Comparison of ENCODE assay signal across 10 mouse cellular contexts in genomic region chr7:44357531-44357930, GRCm38 (mm10). TPM values are rescaled to one million over a fixed set of nuclear protein-coding genes. Genes with fewer than 3 reads are reported as not detected.
DNase-seq lines count a peak whose midpoint lies in the region; ATAC-seq lines count a peak whose summit lies in the region.
"Had no signal": no experiment of that assay in that cellular context is flagged by ENCODE, and none has a peak within 500 bp of the region (broad histone marks: within the 10 kb centered on the region; RNA-seq: fewer than 3 reads in every experiment).

No protein-coding gene starts in this region.

- intact Hi-C loops in heart, postnatal 10 days (cut with DNase I): no loop called here

- no peak overlapping the region for H3K9ac ChIP-seq in heart, embryonic 15.5 days
- H3K9ac ChIP-seq in neural tube, embryonic 15.5 days (replicated peaks): no peak overlapping the region

- no peak for ATAC-seq in heart, embryonic 15.5 days (replicated peaks; ENCODE audit: insufficient number of reproducible peaks, insufficient read depth, low FRiP score, low read depth)
- no peak for ATAC-seq in neural tube, embryonic 15.5 days (ENCODE audit: low FRiP score)

- H3K4me2 ChIP-seq in heart, embryonic 15.5 days: peak overlapping the region; percentile 19; the same call in 1 of the 2 replicates
- no peak overlapping the region for H3K4me2 ChIP-seq in neural tube, embryonic 15.5 days

- H3K9me3 ChIP-seq in heart, embryonic 15.5 days (replicated peaks): no peaks in the 10 kb centered on the region
- H3K9me3 ChIP-seq in neural tube, embryonic 15.5 days (replicated peaks): no peaks in the 10 kb centered on the region
- no peaks in the 10 kb centered on the region for H3K9me3 ChIP-seq in limb, embryonic 10.5 days (replicated peaks)

- 0 out of 2 replicates have a peak overlapping the region, but pooled peaks have one; percentile 4 for H3K4me3 ChIP-seq in heart, embryonic 15.5 days
- no peak overlapping the region for H3K4me3 ChIP-seq in neural tube, embryonic 15.5 days (replicated peaks)
- peak overlapping the region; percentile 34; the same call in 1 of the 2 replicates for H3K4me3 ChIP-seq in limb, embryonic 10.5 days

- no peak for DNase-seq in heart, postnatal 10 days
- peak; percentile 19 for DNase-seq in neural tube, embryonic 10.5 days (ENCODE audit: extremely low spot score, low spot score)
- DNase-seq in limb, embryonic 10.5 days (ENCODE audit: low spot score): peak; percentile 40
- no peak for DNase-seq in Muller cell, postnatal 12 days (ENCODE audit: inconsistent ontology term)
- DNase-seq in left cerebral cortex, adult 8-10 months (ENCODE audit: low spot score in 2 of 2): no peak
- no peak for DNase-seq in right cerebral cortex, postnatal 14 days
- DNase-seq: kidney, postnatal 25 days had no signal

- peaks cover 52% of the 10 kb centered on the region for H3K4me1 ChIP-seq in heart, embryonic 15.5 days (replicated peaks)
- peaks cover 53% of the 10 kb centered on the region for H3K4me1 ChIP-seq in neural tube, embryonic 15.5 days
- peaks cover 63% of the 10 kb centered on the region for H3K4me1 ChIP-seq in limb, embryonic 10.5 days

- H3K27ac ChIP-seq in heart, embryonic 15.5 days: no peak overlapping the region
- H3K27ac ChIP-seq in neural tube, embryonic 15.5 days (replicated peaks): no peak overlapping the region; the same call in 1 of the 2 replicates
- H3K27ac ChIP-seq in limb, embryonic 10.5 days: no peak overlapping the region

- H3K36me3 ChIP-seq in heart, embryonic 15.5 days: no peaks in the 10 kb centered on the region
- H3K36me3 ChIP-seq in neural tube, embryonic 15.5 days: peaks cover 25% of the 10 kb centered on the region
- no peaks in the 10 kb centered on the region for H3K36me3 ChIP-seq in limb, embryonic 10.5 days

- 13% methylated on average over 10 of the region's 10 CpGs for WGBS in heart, embryonic 15.5 days
- 19% methylated on average over 10 of the region's 10 CpGs for WGBS in neural tube, embryonic 15.5 days
- WGBS in limb, embryonic 10.5 days: 11% methylated on average over 10 of the region's 10 CpGs

- peaks cover 79% of the 10 kb centered on the region for H3K27me3 ChIP-seq in heart, embryonic 15.5 days
- H3K27me3 ChIP-seq in neural tube, embryonic 15.5 days (replicated peaks): peaks cover 52% of the 10 kb centered on the region
- H3K27me3 ChIP-seq in limb, embryonic 10.5 days (ENCODE audit: low read depth, poor library complexity, severe bottlenecking): peaks cover 100% of the 10 kb centered on the region

RNA-seq across cellular contexts. Expression of gene Syt3, which starts 26.4 kb away (rescaled TPM):
- polyA plus RNA-seq in heart, embryonic 15.5 days (2015; fragmentation: Nextera tagmentation; extraction: Ambion mirVana): 0.71 and 0.82 TPM in 2 replicates
- total RNA-seq in heart, postnatal 10 days (2021): 1 to 10 TPM in 1 of 2 experiments, under 1 TPM in 1; 0.74 to 1.3 TPM
- 67.0 and 75.4 TPM in 2 replicates for polyA plus RNA-seq in neural tube, embryonic 15.5 days (2015; fragmentation: Nextera tagmentation; extraction: Ambion mirVana)
- 1.1 and 1.9 TPM in 2 replicates for polyA plus RNA-seq in limb, embryonic 10.5 days (2016; fragmentation: Nextera tagmentation; extraction: Ambion mirVana)
- total RNA-seq in left cerebral cortex, adult 8-10 months (2022): 10 to 100 TPM; 64.0 to 74.2 (median 69.8) TPM

RNA-seq across cellular contexts. Expression of gene 1700008O03Rik, which starts 28.1 kb away (rescaled TPM):
- polyA plus RNA-seq in heart, embryonic 15.5 days (2015; fragmentation: Nextera tagmentation; extraction: Ambion mirVana): 0.13 and 0.47 TPM in 2 replicates
- total RNA-seq in heart, postnatal 10 days (2021): under 1 TPM in 1 of 2 experiments, not detected in 1; 0.40 TPM
- 2.5 and 3.4 TPM in 2 replicates for polyA plus RNA-seq in neural tube, embryonic 15.5 days (2015; fragmentation: Nextera tagmentation; extraction: Ambion mirVana)
- 0.50 and 0.68 TPM in 2 replicates for polyA plus RNA-seq in limb, embryonic 10.5 days (2016; fragmentation: Nextera tagmentation; extraction: Ambion mirVana)
- total RNA-seq in left cerebral cortex, adult 8-10 months (2022): 1 to 10 TPM; 1.5 to 2.8 (median 2.2) TPM

RNA-seq across cellular contexts. Expression of gene Shank1, which starts 47.5 kb away (rescaled TPM):
- polyA plus RNA-seq in heart, embryonic 15.5 days (2015; fragmentation: Nextera tagmentation; extraction: Ambion mirVana): 0.58 and 0.74 TPM in 2 replicates
- 1 to 10 TPM; 1.4 TPM for total RNA-seq in heart, postnatal 10 days (2021)
- 38.1 and 47.6 TPM in 2 replicates for polyA plus RNA-seq in neural tube, embryonic 15.5 days (2015; fragmentation: Nextera tagmentation; extraction: Ambion mirVana)
- 0.31 and 0.40 TPM in 2 replicates for polyA plus RNA-seq in limb, embryonic 10.5 days (2016; fragmentation: Nextera tagmentation; extraction: Ambion mirVana)
- total RNA-seq in left cerebral cortex, adult 8-10 months (2022): 100 to 1,000 TPM; 509 to 568 (median 540) TPM
- total RNA-seq: common myeloid progenitor, adult 5-6 weeks had no signal

RNA-seq across cellular contexts. Expression of gene Clec11a, which starts 50.8 kb away (rescaled TPM):
- 1.0 and 2.5 TPM in 2 replicates for polyA plus RNA-seq in heart, embryonic 15.5 days (2015; fragmentation: Nextera tagmentation; extraction: Ambion mirVana)
- 1 to 10 TPM; 1.1 TPM for total RNA-seq in heart, postnatal 10 days (2021)
- polyA plus RNA-seq in neural tube, embryonic 15.5 days (2015; fragmentation: Nextera tagmentation; extraction: Ambion mirVana): 4.8 and 5.5 TPM in 2 replicates
- polyA plus RNA-seq in limb, embryonic 10.5 days (2016; fragmentation: Nextera tagmentation; extraction: Ambion mirVana): 1.1 and 1.7 TPM in 2 replicates
- 1 to 10 TPM; 2.6 to 3.7 (median 3.1) TPM for total RNA-seq in left cerebral cortex, adult 8-10 months (2022)

Comparison
In these comparisons a context has a peak if more than half of its experiments do, and no peak if none do; other contexts are left out.
1. DNase-seq: peak in neural tube, embryonic 10.5 days (single experiment) and limb, embryonic 10.5 days (single experiment); none in heart, postnatal 10 days (0 of 2), Muller cell, postnatal 12 days (single experiment), left cerebral cortex, adult 8-10 months (0 of 2) and right cerebral cortex, postnatal 14 days (single experiment).
2. RNA of gene Syt3, which starts 26.4 kb away (polyA plus RNA-seq): 67.0 to 75.4 TPM in neural tube, embryonic 15.5 days; 1.1 to 1.9 TPM in limb, embryonic 10.5 days and 0.71 to 0.82 TPM in heart, embryonic 15.5 days; every median in the first group is over 10 times any median in the second.
3. RNA of gene Shank1, which starts 47.5 kb away (polyA plus RNA-seq): 38.1 to 47.6 TPM in neural tube, embryonic 15.5 days; 0.58 to 0.74 TPM in heart, embryonic 15.5 days and 0.31 to 0.40 TPM in limb, embryonic 10.5 days; every median in the first group is over 10 times any median in the second.